ENCODE assay signal across 8 mouse cellular contexts in genomic region chr5:122284183-122285028, GRCm38 (mm10). TPM values are rescaled to one million over a fixed set of nuclear protein-coding genes. Genes with fewer than 3 reads are reported as not detected.
A peak's percentile ranks its signal among the peaks of the same experiment; 100 is the strongest.
DNase-seq lines count a peak whose midpoint lies in the region; ATAC-seq and TF ChIP-seq lines count a peak whose summit lies in the region.

Gene Pptc7 (plus strand): TSS chr5:122284365.

- DNase-seq in gastrocnemius, postnatal 10 days = peak; percentile 96
- DNase-seq in induced T-regulatory cell, adult 2 months (ENCODE audit: low read depth) = peak; percentile 97
- peak; percentile 67 to 87 for DNase-seq in left cerebral cortex, adult 9 months (ENCODE audit: low spot score in 2 of 2)
- peak; percentile 95 for DNase-seq in right cerebral cortex, postnatal 14 days
- DNase-seq in urinary bladder, postnatal 36 days (ENCODE audit: low spot score in 2 of 2) = peak; percentile 77 to 90

- no peak for TF ChIP-seq CTCF in cortical plate, adult 2 months (IDR thresholded peaks at IDR 0.05; ENCODE audit: extremely low read depth, insufficient read depth, low read length)

- peak; percentile 55 for ATAC-seq in activated CD4-positive, CD25-positive, alpha-beta regulatory T cell, adult 4 months
- ATAC-seq in megakaryocyte progenitor cell, adult 5-6 weeks (replicated peaks; ENCODE audit: poor library complexity) = peak; percentile 89

- peaks cover 12% of the 10 kb centered on the region for H3K4me1 ChIP-seq in cortical plate, adult 2 months (ENCODE audit: control insufficient read depth, insufficient read depth, low read length)

- peak within 1 kb of the TSS; percentile 32; the same call in 1 of the 2 replicates for H3K27ac ChIP-seq in cortical plate, adult 2 months (ENCODE audit: insufficient read depth, low read length)

- no peak for TF ChIP-seq POLR2A in cortical plate, adult 2 months (IDR thresholded peaks at IDR 0.05; ENCODE audit: extremely low read depth, insufficient read depth, low read length)

- H3K4me3 ChIP-seq in cortical plate, adult 2 months (ENCODE audit: insufficient read depth, low read length) = peak within 1 kb of the TSS; percentile 90

RNA-seq across cellular contexts. Expression of gene Pptc7, which starts in this region (rescaled TPM):
- polyA plus RNA-seq in activated CD4-positive, CD25-positive, alpha-beta regulatory T cell, adult 4 months (2017; shearing (Covaris generic)) = 10 to 100 TPM; 13.5 to 14.8 TPM
- polyA plus RNA-seq in cortical plate, adult 2 months (2012; rRNA removed) = 25.0 and 27.9 TPM in 2 replicates
- 10 to 100 TPM; 30.0 to 36.1 TPM for total RNA-seq in gastrocnemius, postnatal 10 days (2021)
- total RNA-seq in megakaryocyte progenitor cell, adult 5-6 weeks (2015) = 13.5 and 13.9 TPM in 2 replicates
- total RNA-seq in megakaryocyte progenitor cell, adult 5-6 weeks (2017) = 13.7 and 16.7 TPM in 2 replicates

Comparison
In these comparisons a context has a peak if more than half of its experiments do, and no peak if none do; other contexts are left out.
1. Peak in every context shown above with its lines: DNase-seq, ATAC-seq, H3K4me3 ChIP-seq and H3K27ac ChIP-seq.